Mouse (Mus musculus) limb, embryonic 15.5 days (tissue): ENCODE data around the gene Rnf31. TPM values are rescaled to one million over a fixed set of nuclear protein-coding genes. Genes with fewer than 3 reads are reported as not detected.

Experiments
- ATAC-seq: fragments of 200-750 bp; cut with Nextera tagmentation; 2 replicates; pipeline ENCODE4 v1.8.0; 2017; ENCODE audit warnings: low read depth, moderate TSS enrichment; ENCODE audit not compliant: insufficient number of reproducible peaks, low FRiP score, low TSS enrichment
- H3K27ac ChIP-seq: fragments of 300-500 bp; sonication (generic); 2 replicates; pipeline ENCODE4 v1.5.1; 2015; ENCODE audit warnings: moderate library complexity, mild to moderate bottlenecking, inconsistent platforms
- H3K27me3 ChIP-seq: fragments of 300-500 bp; sonication (generic); 2 replicates; pipeline ENCODE4 v1.6.1; 2015; ENCODE audit warnings: inconsistent platforms
- H3K36me3 ChIP-seq: fragments of 300-500 bp; sonication (generic); 2 replicates; pipeline ENCODE4 v1.6.1; 2015; ENCODE audit warnings: inconsistent platforms
- H3K4me1 ChIP-seq: fragments of 300-500 bp; sonication (generic); 2 replicates; pipeline ENCODE4 v1.6.1; 2015; ENCODE audit warnings: inconsistent platforms
- H3K4me2 ChIP-seq: fragments of 300-500 bp; sonication (generic); 2 replicates; pipeline ENCODE4 v1.6.1; 2015; ENCODE audit warnings: mild to moderate bottlenecking, inconsistent platforms
- H3K4me3 ChIP-seq: fragments of 300-500 bp; sonication (generic); 2 replicates; pipeline ENCODE4 v1.5.1; 2015; ENCODE audit warnings: mild to moderate bottlenecking, inconsistent platforms
- H3K9ac ChIP-seq: fragments of 300-500 bp; sonication (generic); 2 replicates; pipeline ENCODE4 v1.6.1; 2015; ENCODE audit warnings: inconsistent platforms
- H3K9me3 ChIP-seq: fragments of 300-500 bp; sonication (generic); 2 replicates; pipeline ENCODE4 v1.6.1; 2016; ENCODE audit warnings: inconsistent platforms
- WGBS: fragments of 180-500 bp; shearing (Covaris S2); methylation state at CpG from one replicate; pipeline ENCODE4 v1.1.7; 2015; 5-methylcytosine and 5-hydroxymethylcytosine counted together
- polyA plus RNA-seq: library from polyadenylated mRNA; unstranded; fragments of >200 nt; fragmentation: Nextera tagmentation; extraction: Ambion mirVana; gene quantifications from 2 replicates; pipeline ENCODE4 v1.2.1, GENCODE M21; 2015

The Rnf31 gene
- polyA plus RNA-seq, 1 experiment from 2014 or later, result 20.6 TPM

- Histone ChIP-seq H3K9ac (no peak overlapping the region), H3K27me3 (no peaks in the 10 kb centered on the region), H3K4me2 (no peak overlapping the region), H3K4me3 (no peak overlapping the region), H3K36me3 (peaks cover 55% of the 10 kb centered on the region), H3K9me3 (no peaks in the 10 kb centered on the region), H3K4me1 (peaks cover 23% of the 10 kb centered on the region), H3K27ac (no peak overlapping the region)
- WGBS, result 93% methylated on average over 13 of the region's 13 CpGs
- ATAC-seq, result no peak
Measured at GRCm38 (mm10) chr14:55641291-55641690, 49.8 kb downstream of the Rnf31 start.

DNA sequence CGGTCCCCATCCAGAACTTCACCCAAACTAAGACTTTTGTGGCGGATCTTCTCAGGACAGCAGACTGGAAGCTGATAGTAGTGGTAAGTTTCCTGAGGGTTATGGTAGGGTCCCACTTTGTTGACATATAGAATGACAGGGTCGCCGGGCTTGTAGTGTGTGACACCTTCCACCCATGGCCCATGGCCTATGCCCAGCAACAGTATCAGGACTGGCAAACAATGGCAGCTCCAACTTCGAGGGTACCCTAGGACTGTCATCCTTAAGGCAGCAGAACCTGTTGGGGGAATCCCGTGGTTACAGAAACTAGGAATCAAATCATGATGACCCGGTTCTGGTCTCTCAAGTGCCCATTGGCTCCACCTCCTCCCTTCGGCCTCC lies 51.2 kb downstream of the Rnf31 start:
- H3K36me3 ChIP-seq, result peaks cover 50% of the 10 kb centered on the region
- H3K27me3 ChIP-seq, result no peaks in the 10 kb centered on the region
- H3K27ac ChIP-seq, result peak overlapping the region; percentile 96
- ATAC-seq, result 0 out of 2 replicates have a peak, but pooled peaks have one; percentile 1
- H3K9ac ChIP-seq, result peak overlapping the region; percentile 98
- peaks cover 23% of the 10 kb centered on the region for H3K4me1 ChIP-seq
- peak overlapping the region; percentile 71 for H3K4me2 ChIP-seq
- no peaks in the 10 kb centered on the region for H3K9me3 ChIP-seq
- WGBS, result 22% methylated on average over 8 of the region's 8 CpGs
- H3K4me3 ChIP-seq, result peak overlapping the region; percentile 98

DNA sequence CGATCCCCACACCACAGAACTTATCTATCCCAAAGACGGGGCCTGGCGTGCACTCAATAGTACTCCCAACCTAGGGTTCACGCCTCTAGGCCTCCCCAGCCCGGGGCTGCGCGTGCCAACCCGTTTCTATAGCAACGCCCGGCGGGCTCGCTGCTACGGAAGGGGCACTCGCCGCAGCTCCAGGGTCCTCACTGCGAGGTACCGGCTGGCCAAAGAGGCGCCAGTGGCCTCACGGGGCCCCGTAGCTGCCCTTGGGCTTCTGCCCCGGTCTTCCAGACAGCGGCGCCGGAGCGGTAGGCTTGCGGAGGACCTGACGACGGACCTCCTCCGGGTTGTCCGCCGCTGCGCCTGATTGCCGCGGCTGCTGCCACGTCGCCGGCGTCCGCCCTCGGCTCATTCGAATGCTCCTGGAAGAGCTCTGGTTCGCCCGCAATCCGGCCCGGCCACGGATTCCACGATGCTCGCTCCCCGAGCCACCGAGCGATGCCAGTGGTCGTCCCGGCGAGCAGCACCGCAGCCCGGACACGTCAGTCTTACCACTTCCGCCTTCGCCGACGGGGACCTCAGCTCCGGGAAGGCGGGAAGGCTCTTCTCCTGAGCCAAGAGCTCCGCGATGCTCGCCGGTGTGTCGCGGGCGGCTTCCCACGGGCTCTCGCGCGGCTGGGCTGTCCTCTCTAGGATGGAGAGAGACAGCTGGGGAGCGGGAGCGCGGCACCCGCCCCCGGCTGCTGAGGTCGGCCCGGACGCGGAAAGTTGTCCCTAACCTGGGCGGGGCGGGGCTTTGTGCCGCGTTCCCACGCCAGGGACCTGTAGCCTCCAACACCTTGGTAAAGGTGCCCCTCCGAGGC lies 51.8 kb downstream of the Rnf31 start, which contains the start of gene Tm9sf1:
Gene Tm9sf1 (minus strand): TSS at position 747 of the 848 bp plus-strand sequence.
- H3K36me3 ChIP-seq, result peaks cover 44% of the 10 kb centered on the region
- under 1% methylated on average over 88 of the region's 89 CpGs for WGBS
- H3K4me3 ChIP-seq, result peak within 1 kb of the TSS; percentile 98
- H3K4me2 ChIP-seq, result peak within 1 kb of the TSS; percentile 71
- H3K9me3 ChIP-seq, result no peaks in the 10 kb centered on the region
- peak within 1 kb of the TSS; percentile 96 for H3K27ac ChIP-seq
- H3K27me3 ChIP-seq, result no peaks in the 10 kb centered on the region
- ATAC-seq, result peak; percentile 80
- peaks cover 23% of the 10 kb centered on the region for H3K4me1 ChIP-seq
- peak within 1 kb of the TSS; percentile 98 for H3K9ac ChIP-seq

- H3K4me1 ChIP-seq, result peaks cover 23% of the 10 kb centered on the region
- ATAC-seq, result no peak
- H3K9me3 ChIP-seq, result no peaks in the 10 kb centered on the region
- peak overlapping the region; percentile 98 for H3K4me3 ChIP-seq
- H3K27ac ChIP-seq, result peak overlapping the region; percentile 96
- peak overlapping the region; percentile 98 for H3K9ac ChIP-seq
- H3K36me3 ChIP-seq, result peaks cover 35% of the 10 kb centered on the region
- 27% methylated on average over 17 of the region's 17 CpGs for WGBS
- no peaks in the 10 kb centered on the region for H3K27me3 ChIP-seq
- H3K4me2 ChIP-seq, result peak overlapping the region; percentile 71
Measured at GRCm38 (mm10) chr14:55644261-55644888, 52.9 kb downstream of the Rnf31 start.

GRCm38 (mm10) chr14:55649884-55650283 lies 58.4 kb downstream of the Rnf31 start, which contains the start of gene Tssk4:
Gene Tssk4, plus strand, starts transcription at chr14:55650184.
- no peaks in the 10 kb centered on the region for H3K27me3 ChIP-seq
- ATAC-seq, result no peak
- peaks cover 6% of the 10 kb centered on the region for H3K4me1 ChIP-seq
- no peak within 1 kb of the TSS for H3K9ac ChIP-seq
- peaks cover 10% of the 10 kb centered on the region; the same call in 1 of the 2 replicates for H3K36me3 ChIP-seq
- 88% methylated on average over 2 of the region's 2 CpGs for WGBS
- H3K9me3 ChIP-seq, result no peaks in the 10 kb centered on the region
- H3K4me3 ChIP-seq, result no peak within 1 kb of the TSS
- H3K4me2 ChIP-seq, result no peak within 1 kb of the TSS
- no peak within 1 kb of the TSS for H3K27ac ChIP-seq

DNA sequence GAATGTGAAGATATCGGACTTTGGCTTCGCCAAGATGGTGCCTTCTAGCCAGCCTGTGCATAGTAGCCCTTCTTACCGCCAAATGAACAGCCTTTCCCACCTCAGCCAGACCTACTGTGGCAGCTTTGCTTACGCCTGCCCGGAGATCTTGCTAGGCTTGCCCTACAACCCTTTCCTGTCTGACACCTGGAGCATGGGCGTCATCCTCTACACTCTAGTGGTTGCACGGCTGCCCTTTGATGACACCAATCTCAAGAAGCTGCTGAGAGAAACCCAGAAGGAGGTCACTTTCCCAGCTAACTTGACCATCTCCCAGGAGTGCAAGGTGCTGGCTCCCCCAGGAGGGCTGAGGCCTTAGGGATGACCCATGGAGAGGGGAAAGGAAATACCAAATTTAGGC lies 60.0 kb downstream of the Rnf31 start:
- Histone ChIP-seq H3K4me2 (no peak overlapping the region), H3K36me3 (peaks cover 8% of the 10 kb centered on the region; the same call in 1 of the 2 replicates), H3K4me1 (0 out of 2 replicates have a peak, but pooled peaks cover 3% of the 10 kb centered on the region), H3K27ac (no peak overlapping the region), H3K4me3 (no peak overlapping the region), H3K9ac (no peak overlapping the region), H3K9me3 (no peaks in the 10 kb centered on the region), H3K27me3 (no peaks in the 10 kb centered on the region)
- 76% methylated on average over 7 of the region's 7 CpGs for WGBS
- ATAC-seq, result no peak

Other genes with a start within 250 kb of the Rnf31 start
- 70.3 and 76.2 TPM in 2 replicates for gene Dhrs4, start 113.0 kb upstream of the Rnf31 start, polyA plus RNA-seq
- gene Carmil3, start 101.1 kb upstream of the Rnf31 start, polyA plus RNA-seq, result 2.1 and 2.4 TPM in 2 replicates
- 0.36 and 0.54 TPM in 2 replicates for gene Cpne6, start 81.3 kb upstream of the Rnf31 start, polyA plus RNA-seq
- not detected in 2 replicates for gene Nrl, start 66.7 kb upstream of the Rnf31 start, polyA plus RNA-seq
- 32.4 and 34.3 TPM in 2 replicates for gene Pck2, start 51.4 kb upstream of the Rnf31 start, polyA plus RNA-seq
- 50.0 and 50.1 TPM in 2 replicates for gene Dcaf11, start 31.7 kb upstream of the Rnf31 start, polyA plus RNA-seq
- gene A730061H03Rik, start 31.3 kb upstream of the Rnf31 start, polyA plus RNA-seq, result 1.3 and 1.4 TPM in 2 replicates
- gene Fitm1, start 16.1 kb upstream of the Rnf31 start, polyA plus RNA-seq, result 17.3 and 44.6 TPM in 2 replicates
- 141 and 148 TPM in 2 replicates for gene Psme1, start 13.6 kb upstream of the Rnf31 start, polyA plus RNA-seq
- 12.6 and 16.2 TPM in 2 replicates for gene Emc9, start 6.4 kb upstream of the Rnf31 start, polyA plus RNA-seq
- gene Psme2, start 595 bp upstream of the Rnf31 start, polyA plus RNA-seq, result 239 and 241 TPM in 2 replicates
- 13.2 and 13.7 TPM in 2 replicates for gene Irf9, start 11.9 kb downstream of the Rnf31 start, polyA plus RNA-seq
- 3.3 TPM in 2 replicates for gene Rec8, start 26.3 kb downstream of the Rnf31 start, polyA plus RNA-seq
- gene Ipo4, start 44.2 kb downstream of the Rnf31 start, polyA plus RNA-seq, result 107 and 125 TPM in 2 replicates
- 1.5 and 1.6 TPM in 2 replicates for gene Gm49378, start 46.2 kb downstream of the Rnf31 start, polyA plus RNA-seq
- 115 and 124 TPM in 2 replicates for gene Tm9sf1, start 52.1 kb downstream of the Rnf31 start, polyA plus RNA-seq
- gene Tssk4, start 58.5 kb downstream of the Rnf31 start, polyA plus RNA-seq, result 1.0 and 1.1 TPM in 2 replicates
- gene Mdp1, start 68.8 kb downstream of the Rnf31 start, polyA plus RNA-seq, result 56.0 and 58.7 TPM in 2 replicates
- 61.0 and 61.1 TPM in 2 replicates for gene Gmpr2, start 80.2 kb downstream of the Rnf31 start, polyA plus RNA-seq
- gene Nedd8, start 80.4 kb downstream of the Rnf31 start, polyA plus RNA-seq, result 536 and 558 TPM in 2 replicates
- 31.5 and 33.3 TPM in 2 replicates for gene Tinf2, start 90.1 kb downstream of the Rnf31 start, polyA plus RNA-seq
- 47.8 and 48.0 TPM in 2 replicates for gene Tgm1, start 122.2 kb downstream of the Rnf31 start, polyA plus RNA-seq
- 29.4 and 31.3 TPM in 2 replicates for gene Rabggta, start 130.6 kb downstream of the Rnf31 start, polyA plus RNA-seq
- gene Dhrs1, start 154.0 kb downstream of the Rnf31 start, polyA plus RNA-seq, result 83.3 and 93.4 TPM in 2 replicates
- gene Nop9, start 154.0 kb downstream of the Rnf31 start, polyA plus RNA-seq, result 27.9 and 31.9 TPM in 2 replicates
- gene Cideb, start 166.8 kb downstream of the Rnf31 start, polyA plus RNA-seq, result 0.58 and 0.74 TPM in 2 replicates
- 0.83 and 1.3 TPM in 2 replicates for gene Ltb4r2, start 169.7 kb downstream of the Rnf31 start, polyA plus RNA-seq
- gene Ltb4r1, start 174.3 kb downstream of the Rnf31 start, polyA plus RNA-seq, result 1.2 and 1.4 TPM in 2 replicates
- gene Adcy4, start 192.4 kb downstream of the Rnf31 start, polyA plus RNA-seq, result 16.8 and 21.3 TPM in 2 replicates
- 35.0 and 37.6 TPM in 2 replicates for gene Ripk3, start 197.2 kb downstream of the Rnf31 start, polyA plus RNA-seq
- 89.3 and 95.9 TPM in 2 replicates for gene Nfatc4, start 231.4 kb downstream of the Rnf31 start, polyA plus RNA-seq